Mouse (Mus musculus) C2C12 (cell line): ENCODE measurements around the gene Fabp7. TPM values are rescaled to one million over a fixed set of nuclear protein-coding genes. Genes with fewer than 3 reads are reported as not detected.

ENCODE experiments used
- H3K27me3 ChIP-seq: one replicate; pipeline ENCODE4 v1.6.1; 2011; ENCODE audit not compliant: control insufficient read depth, insufficient read depth, insufficient read length
- H3K36me3 ChIP-seq: one replicate; pipeline ENCODE4 v1.6.1; 2011; ENCODE audit not compliant: control insufficient read depth, insufficient read depth
- H3K4me3 ChIP-seq: one replicate; pipeline ENCODE4 v1.5.1; 2011; ENCODE audit warnings: mild to moderate bottlenecking, control low read depth; ENCODE audit not compliant: poor library complexity, insufficient read depth, severe bottlenecking
- H3K79me2 ChIP-seq: one replicate; pipeline ENCODE4 v1.6.1; 2011; ENCODE audit not compliant: control insufficient read depth, insufficient read depth
- H3K79me3 ChIP-seq: one replicate; pipeline ENCODE4 v1.6.1; 2011; ENCODE audit warnings: low read depth, control low read depth
- H3ac ChIP-seq: one replicate; pipeline ENCODE3; 2011; ENCODE audit warnings: low read depth; ENCODE audit not compliant: control insufficient read depth, insufficient read length
- CEBPB ChIP-seq: IDR thresholded peaks from one replicate; pipeline ENCODE4 v1.6.1; 2011; ENCODE audit warnings: low read depth, mild to moderate bottlenecking, control low read depth, moderate library complexity
- CTCF ChIP-seq: IDR thresholded peaks from one replicate; pipeline ENCODE4 v1.5.1; 2011; ENCODE audit not compliant: control insufficient read depth, insufficient read depth, insufficient read length
- FOSL1 ChIP-seq: IDR thresholded peaks from one replicate; pipeline ENCODE4 v1.8.0; 2011; ENCODE audit warnings: mild to moderate bottlenecking, low read length; ENCODE audit not compliant: poor library complexity, insufficient read depth, severe bottlenecking
- MAX ChIP-seq: IDR thresholded peaks from one replicate; pipeline ENCODE4 v1.6.1; 2011; ENCODE audit warnings: mild to moderate bottlenecking, control low read depth
- MYOD1 ChIP-seq: IDR thresholded peaks from one replicate; pipeline ENCODE4 v1.6.1; 2011; ENCODE audit warnings: low read depth; ENCODE audit not compliant: control insufficient read depth, insufficient read length
- MYOG ChIP-seq: IDR thresholded peaks from one replicate; pipeline ENCODE4 v1.6.1; 2011; ENCODE audit not compliant: control insufficient read depth, insufficient read length; ENCODE audit errors: extremely low read depth
- USF1 ChIP-seq: IDR thresholded peaks from one replicate; pipeline ENCODE4 v1.6.1; 2011; ENCODE audit warnings: low read depth, mild to moderate bottlenecking, control low read depth, moderate library complexity
- polyA plus RNA-seq: library from polyadenylated mRNA; unstranded; fragments of >200 nt; fragmentation: generic; extraction: Trizol; gene quantifications from one replicate; pipeline ENCODE4 v1.2.1, GENCODE M21; 2012; ENCODE audit warnings: missing spikeins

Gene Fabp7
- polyA plus RNA-seq, 1 experiment: 3.9 TPM

- H3K27me3 ChIP-seq: no peaks in the 10 kb centered on the region
- no peaks in the 10 kb centered on the region for H3K79me2 ChIP-seq
- no peaks in the 10 kb centered on the region for H3K36me3 ChIP-seq
- H3K79me3 ChIP-seq: no peaks in the 10 kb centered on the region
- H3K4me3 ChIP-seq: no peak overlapping the region
- TF ChIP-seq MYOG: no peak
- TF ChIP-seq MAX: no peak
- no peak for TF ChIP-seq USF1
- no peak for TF ChIP-seq MYOD1
- TF ChIP-seq CEBPB: no peak
- TF ChIP-seq CTCF: no peak
- TF ChIP-seq FOSL1: no peak
- no peak overlapping the region for H3ac ChIP-seq
Measured at GRCm38 (mm10) chr10:57745452-57745851, 39.2 kb upstream of the Fabp7 start.

GRCm38 (mm10) chr10:57747127-57747526, 37.6 kb upstream of the Fabp7 start:
- TF ChIP-seq FOSL1: no peak
- TF ChIP-seq MYOD1: no peak
- TF ChIP-seq USF1: no peak
- no peak for TF ChIP-seq MAX
- no peak for TF ChIP-seq MYOG
- TF ChIP-seq CTCF: no peak
- TF ChIP-seq CEBPB: no peak
- no peaks in the 10 kb centered on the region for H3K79me2 ChIP-seq
- H3K36me3 ChIP-seq: no peaks in the 10 kb centered on the region
- H3K4me3 ChIP-seq: no peak overlapping the region
- no peaks in the 10 kb centered on the region for H3K27me3 ChIP-seq
- no peaks in the 10 kb centered on the region for H3K79me3 ChIP-seq
- H3ac ChIP-seq: no peak overlapping the region

GRCm38 (mm10) chr10:57753343-57753742, 31.3 kb upstream of the Fabp7 start:
- H3K27me3 ChIP-seq: no peaks in the 10 kb centered on the region
- H3K36me3 ChIP-seq: no peaks in the 10 kb centered on the region
- H3ac ChIP-seq: no peak overlapping the region
- no peaks in the 10 kb centered on the region for H3K79me3 ChIP-seq
- no peaks in the 10 kb centered on the region for H3K79me2 ChIP-seq
- no peak overlapping the region for H3K4me3 ChIP-seq
- TF ChIP-seq MAX: no peak
- TF ChIP-seq CEBPB: no peak
- TF ChIP-seq USF1: no peak
- TF ChIP-seq MYOG: no peak

- H3K36me3 ChIP-seq: no peaks in the 10 kb centered on the region
- H3K27me3 ChIP-seq: no peaks in the 10 kb centered on the region
- no peak overlapping the region for H3K4me3 ChIP-seq
- H3K79me2 ChIP-seq: no peaks in the 10 kb centered on the region
- H3ac ChIP-seq: no peak overlapping the region
- H3K79me3 ChIP-seq: no peaks in the 10 kb centered on the region
- TF ChIP-seq MAX: no peak
- TF ChIP-seq MYOG: no peak
- TF ChIP-seq FOSL1: no peak
- TF ChIP-seq CEBPB: no peak
- TF ChIP-seq MYOD1: no peak
- no peak for TF ChIP-seq CTCF
- TF ChIP-seq USF1: no peak
Measured at GRCm38 (mm10) chr10:57755201-57755736, 29.4 kb upstream of the Fabp7 start.

GRCm38 (mm10) chr10:57758999-57759398, 25.7 kb upstream of the Fabp7 start:
- H3K27me3 ChIP-seq: no peaks in the 10 kb centered on the region
- no peak overlapping the region for H3ac ChIP-seq
- no peak overlapping the region for H3K4me3 ChIP-seq
- H3K36me3 ChIP-seq: no peaks in the 10 kb centered on the region
- no peaks in the 10 kb centered on the region for H3K79me3 ChIP-seq
- no peak for TF ChIP-seq MYOG
- no peaks in the 10 kb centered on the region for H3K79me2 ChIP-seq

- Histone ChIP-seq H3ac (no peak overlapping the region), H3K79me3 (no peaks in the 10 kb centered on the region), H3K27me3 (no peaks in the 10 kb centered on the region), H3K79me2 (no peaks in the 10 kb centered on the region), H3K36me3 (no peaks in the 10 kb centered on the region), H3K4me3 (no peak overlapping the region)
- TF ChIP-seq MYOG: no peak
- TF ChIP-seq MAX: no peak
- TF ChIP-seq FOSL1: no peak
- no peak for TF ChIP-seq MYOD1
- no peak for TF ChIP-seq CTCF
- TF ChIP-seq USF1: no peak
Measured at GRCm38 (mm10) chr10:57760694-57761093, 24.0 kb upstream of the Fabp7 start.
